Mouse (Mus musculus) testis, adult 2 months (tissue): Measurements from ENCODE around the gene Ndufa4l2. TPM values are rescaled to one million over a fixed set of nuclear protein-coding genes. Genes with fewer than 3 reads are reported as not detected.

ENCODE experiments used
- H3K27ac ChIP-seq: fragments of 200-500 bp; 2 replicates; pipeline ENCODE4 v1.5.1; 2012; ENCODE audit warnings: low read depth, low read length; ENCODE audit not compliant: control insufficient read depth, insufficient read depth
- H3K27me3 ChIP-seq: fragments of 200-500 bp; 2 replicates; pipeline ENCODE4 v1.6.1; 2012; ENCODE audit warnings: mild to moderate bottlenecking, low read length, moderate library complexity; ENCODE audit not compliant: control insufficient read depth, insufficient read depth
- H3K36me3 ChIP-seq: fragments of 200-500 bp; 2 replicates; pipeline ENCODE4 v1.6.1; 2012; ENCODE audit warnings: mild to moderate bottlenecking, low read length; ENCODE audit not compliant: control insufficient read depth, insufficient read depth
- H3K4me1 ChIP-seq: fragments of 200-500 bp; 2 replicates; pipeline ENCODE4 v1.6.1; 2012; ENCODE audit warnings: low read length; ENCODE audit not compliant: control insufficient read depth, insufficient read depth
- H3K4me3 ChIP-seq: fragments of 200-500 bp; 2 replicates; pipeline ENCODE4 v1.5.1; 2012; ENCODE audit warnings: low read depth, mild to moderate bottlenecking, low read length, moderate library complexity, mixed read lengths; ENCODE audit not compliant: control insufficient read depth
- CTCF ChIP-seq: fragments of 200-500 bp; IDR thresholded peaks from 2 replicates; pipeline ENCODE4 v1.5.1; 2012; ENCODE audit warnings: low read depth, mild to moderate bottlenecking, inconsistent platforms, low read length, moderate library complexity; ENCODE audit not compliant: control insufficient read depth, insufficient read depth, insufficient replicate concordance
- POLR2A ChIP-seq: fragments of 200-500 bp; IDR thresholded peaks from 2 replicates; pipeline ENCODE4 v1.6.1; 2012; ENCODE audit warnings: low read depth, mild to moderate bottlenecking, inconsistent platforms, low read length, moderate library complexity; ENCODE audit not compliant: control insufficient read depth
- polyA plus RNA-seq: library from polyadenylated mRNA; depleted of rRNA; stranded (reverse); fragments of >200 nt; gene quantifications from 2 replicates; pipeline ENCODE4 v1.2.3, GENCODE M21; 2012; rRNA removed

Ndufa4l2 gene
- polyA plus RNA-seq, result 65.0 and 74.9 TPM in 2 replicates

DNA sequence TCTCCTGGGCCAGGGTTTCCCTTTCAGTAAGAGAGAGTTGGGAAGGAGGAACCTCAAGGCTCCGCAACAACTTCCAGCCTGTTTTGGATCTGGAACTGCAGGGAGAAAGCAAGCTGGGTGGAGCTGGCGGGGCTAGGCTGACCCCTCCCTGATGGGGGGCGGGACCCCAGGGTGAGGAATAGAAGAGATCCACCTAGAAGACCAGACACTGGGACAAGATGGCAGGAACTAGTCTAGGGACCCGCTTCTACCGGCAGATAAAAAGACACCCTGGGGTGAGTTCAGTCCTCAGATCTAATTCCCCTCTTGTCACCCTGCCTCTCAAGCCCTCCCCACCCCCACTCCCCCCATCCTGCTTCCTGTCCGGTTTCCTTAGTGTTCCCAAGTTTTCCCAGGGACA, at the start of gene Ndufa4l2:
Gene Ndufa4l2 (plus strand): TSS at position 204 of the 400 bp plus-strand sequence.
- no peaks in the 10 kb centered on the region for H3K36me3 ChIP-seq
- peak within 1 kb of the TSS; percentile 82 for H3K4me3 ChIP-seq
- TF ChIP-seq POLR2A, result no peak
- TF ChIP-seq CTCF, result no peak
- H3K4me1 ChIP-seq, result peaks cover 67% of the 10 kb centered on the region
- peak within 1 kb of the TSS; percentile 72 for H3K27ac ChIP-seq
- H3K27me3 ChIP-seq, result no peaks in the 10 kb centered on the region

GRCm38 (mm10) chr10:127471281-127471988, 43.3 kb upstream of the Ndufa4l2 start:
- H3K4me3 ChIP-seq, result no peak overlapping the region; the same call in 1 of the 2 replicates
- no peaks in the 10 kb centered on the region for H3K4me1 ChIP-seq
- no peaks in the 10 kb centered on the region for H3K27me3 ChIP-seq
- no peak overlapping the region for H3K27ac ChIP-seq
- peaks cover 4% of the 10 kb centered on the region for H3K36me3 ChIP-seq
- TF ChIP-seq CTCF, result no peak
- TF ChIP-seq POLR2A, result no peak

DNA sequence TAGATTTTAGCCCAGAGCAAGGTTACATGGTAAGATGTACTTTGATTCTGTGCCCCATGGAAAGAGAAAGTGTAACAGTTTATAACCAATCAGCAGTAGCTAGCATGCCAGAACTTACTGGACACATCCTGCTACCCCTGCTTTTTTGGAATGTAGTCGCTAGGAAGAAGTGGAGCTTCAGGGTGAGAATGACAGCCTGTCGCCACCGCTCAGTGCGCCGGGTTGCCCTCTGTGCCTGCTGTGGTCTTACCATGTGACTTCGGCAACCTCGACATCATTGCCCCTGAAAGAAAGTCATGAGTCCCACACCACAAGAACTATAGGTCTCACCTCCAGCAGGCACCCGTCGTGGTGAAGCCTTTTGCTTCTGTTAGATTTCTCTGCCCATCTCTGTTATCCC, 42.0 kb upstream of the Ndufa4l2 start:
- Histone ChIP-seq H3K27me3 (no peaks in the 10 kb centered on the region), H3K4me1 (no peaks in the 10 kb centered on the region), H3K4me3 (no peak overlapping the region), H3K27ac (no peak overlapping the region), H3K36me3 (peaks cover 4% of the 10 kb centered on the region)
- TF ChIP-seq CTCF, result no peak
- no peak for TF ChIP-seq POLR2A

DNA sequence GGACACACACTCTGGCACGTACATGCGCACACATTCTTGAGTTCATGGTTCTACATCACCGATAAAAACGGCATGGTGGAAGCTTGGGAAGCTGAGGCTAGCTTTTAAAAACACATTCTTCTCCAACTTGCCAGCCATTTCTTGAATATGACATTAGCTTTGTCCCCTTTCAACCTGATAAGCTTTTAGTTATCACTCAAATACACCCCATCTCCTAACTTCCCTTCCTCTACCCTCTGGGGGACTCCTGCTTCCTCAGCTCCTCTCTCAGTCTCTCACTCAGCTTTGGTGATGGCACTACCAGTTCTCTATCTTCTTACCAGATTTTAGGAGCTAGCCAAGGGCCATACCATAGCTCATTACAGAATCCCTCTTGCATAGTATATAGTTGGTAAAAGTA, 39.6 kb upstream of the Ndufa4l2 start:
- Histone ChIP-seq H3K27me3 (no peaks in the 10 kb centered on the region), H3K4me3 (no peak overlapping the region), H3K36me3 (peaks cover 4% of the 10 kb centered on the region), H3K4me1 (no peaks in the 10 kb centered on the region), H3K27ac (no peak overlapping the region)
- TF ChIP-seq POLR2A, result no peak
- TF ChIP-seq CTCF, result no peak

- H3K4me3 ChIP-seq, result no peak overlapping the region
- TF ChIP-seq CTCF (no peak), POLR2A (no peak)
- H3K36me3 ChIP-seq, result peaks cover 4% of the 10 kb centered on the region
- no peak overlapping the region for H3K27ac ChIP-seq
- no peaks in the 10 kb centered on the region for H3K4me1 ChIP-seq
- no peaks in the 10 kb centered on the region for H3K27me3 ChIP-seq
Measured at GRCm38 (mm10) chr10:127476541-127476940, 38.2 kb upstream of the Ndufa4l2 start.

DNA sequence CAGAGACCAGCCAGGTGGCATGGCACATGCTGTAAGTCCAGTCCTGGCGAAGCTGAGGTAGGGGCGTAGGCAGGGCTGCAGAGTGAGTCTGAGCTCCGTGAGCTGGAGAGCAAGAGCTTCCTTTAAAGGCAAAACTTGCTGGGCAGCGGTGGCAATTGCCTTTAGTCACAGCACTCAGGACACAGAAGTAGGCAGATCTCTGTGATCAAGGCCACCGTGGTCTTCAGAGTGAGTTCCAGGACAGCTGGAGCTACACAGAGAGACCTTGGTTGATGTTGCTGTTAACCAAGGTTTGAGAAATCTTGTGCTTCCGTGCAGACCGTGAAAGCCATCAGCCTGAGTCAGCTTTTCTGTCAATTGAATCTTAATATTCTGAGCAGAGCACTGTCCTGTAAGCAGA, 37.5 kb upstream of the Ndufa4l2 start:
- Histone ChIP-seq H3K27me3 (no peaks in the 10 kb centered on the region), H3K4me3 (no peak overlapping the region), H3K36me3 (peaks cover 4% of the 10 kb centered on the region), H3K27ac (no peak overlapping the region), H3K4me1 (no peaks in the 10 kb centered on the region)
- TF ChIP-seq POLR2A (no peak), CTCF (no peak)

DNA sequence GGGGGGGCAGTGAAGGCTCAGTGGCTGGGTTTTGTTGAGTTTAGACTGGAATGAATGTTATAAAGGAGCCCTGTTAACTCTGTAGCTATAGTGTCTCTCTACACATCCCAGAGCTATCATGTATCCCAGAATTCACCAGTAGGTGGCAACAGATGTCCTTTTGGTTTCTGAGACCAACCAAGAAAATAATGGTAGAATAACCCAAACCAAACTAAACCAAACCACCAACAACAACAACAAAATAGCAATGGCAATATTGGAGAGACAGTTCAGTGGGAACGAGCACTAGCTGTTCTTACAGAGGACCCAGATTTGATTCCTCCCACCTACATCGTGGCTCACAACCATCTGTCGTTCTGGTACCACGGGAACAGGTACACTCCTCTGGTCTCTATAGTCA, 35.6 kb upstream of the Ndufa4l2 start:
- H3K4me3 ChIP-seq, result no peak overlapping the region
- no peak for TF ChIP-seq CTCF
- TF ChIP-seq POLR2A, result no peak
- no peaks in the 10 kb centered on the region for H3K4me1 ChIP-seq
- peaks cover 2% of the 10 kb centered on the region for H3K36me3 ChIP-seq
- no peak overlapping the region for H3K27ac ChIP-seq
- H3K27me3 ChIP-seq, result no peaks in the 10 kb centered on the region
